ENCODE assay signal across 8 mouse cellular contexts in the genomic region with DNA sequence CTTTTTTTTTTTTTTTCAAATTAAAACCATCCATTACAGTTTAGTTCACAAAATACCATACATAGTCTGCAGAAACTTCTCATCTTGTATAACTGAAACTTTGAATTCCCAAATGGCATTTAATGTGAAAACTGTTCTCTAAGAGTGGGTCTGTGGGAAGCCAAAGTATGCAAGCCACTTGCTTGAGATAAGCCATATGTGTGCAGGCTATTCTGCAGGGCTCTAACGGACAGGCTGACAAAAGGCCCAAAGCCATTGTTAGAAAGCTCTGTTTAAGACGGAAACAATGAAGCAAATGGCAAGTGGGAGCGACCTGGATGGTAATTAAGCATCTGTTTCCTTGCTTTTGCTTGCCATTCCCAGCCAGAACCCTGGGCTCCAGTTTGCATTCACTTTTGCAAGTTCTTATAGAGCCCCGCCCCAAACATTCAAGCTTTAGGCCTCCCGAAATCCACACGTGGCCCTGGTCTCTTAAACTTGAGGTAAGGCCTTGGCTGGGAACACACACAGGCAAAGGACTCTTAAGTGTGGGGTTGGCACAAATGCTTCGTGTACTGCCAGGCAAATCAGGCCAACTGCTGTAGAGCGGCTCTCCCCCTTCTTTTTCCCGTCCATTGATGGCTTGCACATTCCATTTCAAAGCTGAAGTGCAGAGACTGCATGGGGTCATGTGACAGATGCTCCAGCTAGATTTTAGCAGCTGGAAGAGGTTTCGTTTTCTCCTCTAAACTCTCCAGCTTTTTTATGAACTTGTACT. TPM values are rescaled to one million over a fixed set of nuclear protein-coding genes. Genes with fewer than 3 reads are reported as not detected.
DNase-seq lines count a peak whose midpoint lies in the region; ATAC-seq lines count a peak whose summit lies in the region.

No protein-coding gene starts in this region.

- 23% methylated on average over 10 of the region's 10 CpGs for WGBS in embryonic facial prominence, embryonic 15.5 days
- 32% methylated on average over 10 of the region's 10 CpGs for WGBS in hindbrain, embryonic 13.5 days

- peaks cover 67% of the 10 kb centered on the region for H3K4me1 ChIP-seq in embryonic facial prominence, embryonic 15.5 days
- H3K4me1 ChIP-seq in hindbrain, embryonic 13.5 days (replicated peaks), result peaks cover 33% of the 10 kb centered on the region

- DNase-seq in R1 (ENCODE audit: low read depth, low spot score), result peak; percentile 79
- DNase-seq in lung, postnatal 14 days, result peak; percentile 44
- no peak for DNase-seq in spleen, adult 18-20 months
- DNase-seq in thymus, postnatal 14 days, result no peak
- DNase-seq in cerebellum, adult 18-20 months, result no peak
- DNase-seq in MN1 (ENCODE audit: low spot score), result no peak

- H3K4me2 ChIP-seq in embryonic facial prominence, embryonic 15.5 days (replicated peaks), result peak overlapping the region; percentile 28; the same call in 1 of the 2 replicates
- H3K4me2 ChIP-seq in hindbrain, embryonic 13.5 days, result no peak overlapping the region

- no peaks in the 10 kb centered on the region for H3K27me3 ChIP-seq in embryonic facial prominence, embryonic 15.5 days
- H3K27me3 ChIP-seq in hindbrain, embryonic 13.5 days, result no peaks in the 10 kb centered on the region

- no peak overlapping the region for H3K9ac ChIP-seq in embryonic facial prominence, embryonic 15.5 days
- no peak overlapping the region for H3K9ac ChIP-seq in hindbrain, embryonic 13.5 days

- no peak overlapping the region for H3K4me3 ChIP-seq in embryonic facial prominence, embryonic 15.5 days (replicated peaks)
- no peak overlapping the region for H3K4me3 ChIP-seq in hindbrain, embryonic 13.5 days

- no peaks in the 10 kb centered on the region for H3K9me3 ChIP-seq in embryonic facial prominence, embryonic 15.5 days (replicated peaks)
- no peaks in the 10 kb centered on the region for H3K9me3 ChIP-seq in hindbrain, embryonic 13.5 days

- H3K36me3 ChIP-seq in embryonic facial prominence, embryonic 15.5 days, result peaks cover 14% of the 10 kb centered on the region
- peaks cover 11% of the 10 kb centered on the region for H3K36me3 ChIP-seq in hindbrain, embryonic 13.5 days

- peak; percentile 70 for ATAC-seq in embryonic facial prominence, embryonic 15.5 days (ENCODE audit: insufficient number of reproducible peaks, low FRiP score, low TSS enrichment, low read depth)
- ATAC-seq in hindbrain, embryonic 13.5 days (ENCODE audit: low FRiP score), result no peak

- peak overlapping the region; percentile 79 for H3K27ac ChIP-seq in embryonic facial prominence, embryonic 15.5 days (replicated peaks)
- H3K27ac ChIP-seq in hindbrain, embryonic 13.5 days, result 0 out of 2 replicates have a peak overlapping the region, but pooled peaks have one; percentile 42

RNA-seq across cellular contexts. Expression of a gene that starts 32.4 kb away (rescaled TPM):
- polyA plus RNA-seq in embryonic facial prominence, embryonic 15.5 days (2015; fragmentation: Nextera tagmentation; extraction: Ambion mirVana), result 725 and 741 TPM in 2 replicates
- 126 and 133 TPM in 2 replicates for polyA plus RNA-seq in hindbrain, embryonic 13.5 days (2015; fragmentation: Nextera tagmentation; extraction: Ambion mirVana)

RNA-seq across cellular contexts. Expression of a gene that starts 51.9 kb away (rescaled TPM):
- polyA plus RNA-seq in embryonic facial prominence, embryonic 15.5 days (2015; fragmentation: Nextera tagmentation; extraction: Ambion mirVana), result 0.19 and 0.20 TPM in 2 replicates
- polyA plus RNA-seq in hindbrain, embryonic 13.5 days (2015; fragmentation: Nextera tagmentation; extraction: Ambion mirVana), result not detected in 2 replicates

RNA-seq across cellular contexts. Expression of a gene that starts 59.1 kb away (rescaled TPM):
- 53.8 and 56.7 TPM in 2 replicates for polyA plus RNA-seq in embryonic facial prominence, embryonic 15.5 days (2015; fragmentation: Nextera tagmentation; extraction: Ambion mirVana)
- 46.1 and 49.0 TPM in 2 replicates for polyA plus RNA-seq in hindbrain, embryonic 13.5 days (2015; fragmentation: Nextera tagmentation; extraction: Ambion mirVana)

Comparison
In these comparisons a context has a peak if more than half of its experiments do, and no peak if none do; other contexts are left out.
1. DNase-seq: peak in R1 (single experiment) and lung, postnatal 14 days (single experiment); none in spleen, adult 18-20 months (0 of 2), thymus, postnatal 14 days (single experiment), cerebellum, adult 18-20 months (0 of 2) and MN1 (single experiment).